Mouse (Mus musculus) stomach, postnatal 0 days (tissue): Measurements from ENCODE around the gene Ptpra.

Experiments
- CTCF ChIP-seq: IDR thresholded peaks from 2 replicates; pipeline ENCODE4 v1.5.1; 2016; ENCODE audit warnings: antibody characterized with exemption, low read depth, mild to moderate bottlenecking, moderate library complexity
- EP300 ChIP-seq: optimal IDR thresholded peaks from 2 replicates; pipeline ENCODE3; 2016; ENCODE audit warnings: antibody characterized with exemption

DNA sequence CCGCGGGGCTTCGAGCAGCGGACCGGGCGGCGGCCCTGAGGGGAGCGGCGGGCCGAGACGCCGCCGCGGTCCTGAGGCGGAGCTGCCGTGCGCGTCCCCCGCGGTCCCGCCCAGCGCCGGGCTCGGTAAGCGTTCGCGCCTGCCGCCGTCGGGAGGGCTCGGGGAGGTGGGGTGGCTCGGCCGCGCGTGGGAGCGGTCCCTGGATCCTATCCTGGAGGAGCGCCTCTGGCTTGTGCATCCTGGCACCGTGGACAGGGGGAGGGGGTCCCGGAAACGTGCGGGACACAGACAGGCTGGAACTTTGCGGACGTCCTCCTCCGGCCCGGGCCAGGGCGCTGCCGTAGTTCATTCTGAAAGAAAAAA is 337 bp downstream of the Ptpra start:
- TF ChIP-seq CTCF = no peak
- no peak for TF ChIP-seq EP300
